In the genomic region with DNA sequence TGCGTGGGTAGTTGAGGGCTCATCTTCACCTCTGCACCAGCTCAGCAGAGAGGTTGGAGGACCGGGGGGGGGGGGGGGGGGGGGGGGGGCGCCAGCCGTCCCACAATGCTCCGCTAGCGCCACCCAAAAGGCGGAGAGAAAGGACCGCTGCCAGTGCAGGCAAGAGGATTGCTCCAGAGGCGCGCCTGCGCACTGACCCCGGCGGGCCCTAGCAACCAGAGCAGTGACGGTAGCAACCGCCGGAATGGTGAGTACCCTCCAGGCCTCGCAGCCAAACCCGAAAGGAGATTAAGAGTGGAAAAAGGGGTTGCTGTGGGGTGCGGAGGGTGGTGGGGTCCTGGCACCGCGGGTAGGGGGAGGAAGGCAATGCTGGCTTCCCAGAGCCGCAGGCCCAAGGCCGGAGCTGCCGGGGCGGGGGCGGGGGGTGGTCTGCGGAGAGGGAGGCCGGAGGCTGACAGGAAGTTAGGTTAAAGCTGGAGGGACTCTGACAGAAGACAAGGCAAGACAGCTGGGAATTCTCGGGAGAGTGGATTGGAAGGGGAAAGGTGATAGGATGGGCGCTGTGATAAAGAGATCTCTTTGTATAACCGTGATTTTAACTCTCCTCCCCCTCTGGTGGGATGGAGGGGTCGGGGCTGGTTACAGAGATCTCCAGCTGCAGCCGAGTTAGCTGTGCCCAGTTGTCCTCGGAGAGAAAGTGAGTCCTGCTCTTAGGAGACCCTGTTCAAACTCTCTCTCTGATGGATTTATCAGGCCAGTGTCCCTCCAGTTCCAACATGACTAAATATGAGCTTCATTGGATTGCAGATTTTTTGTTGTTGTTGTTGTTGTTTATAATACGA, we compare ENCODE assay signal across 7 mouse cellular contexts. TPM values are rescaled to one million over a fixed set of nuclear protein-coding genes. Genes with fewer than 3 reads are reported as not detected.
DNase-seq lines count a peak whose midpoint lies in the region; ATAC-seq lines count a peak whose summit lies in the region.

Gene Dnal1, plus strand, starts transcription at position 214 of the 842 bp plus-strand sequence.

- H3K9me3 ChIP-seq in embryonic facial prominence, embryonic 11.5 days (replicated peaks; ENCODE audit: control insufficient read depth, low read length), result no peaks in the 10 kb centered on the region
- H3K9me3 ChIP-seq in midbrain, embryonic 11.5 days (ENCODE audit: control insufficient read depth, low read length), result no peaks in the 10 kb centered on the region

- no peak within 1 kb of the TSS for H3K27ac ChIP-seq in embryonic facial prominence, embryonic 11.5 days (replicated peaks; ENCODE audit: low read depth, low read length)
- peak within 1 kb of the TSS; percentile 5; the same call in 1 of the 2 replicates for H3K27ac ChIP-seq in midbrain, embryonic 11.5 days (ENCODE audit: low read depth, low read length)

- DNase-seq in adrenal gland, postnatal 14 days, result peak; percentile 95
- peak; percentile 95 for DNase-seq in embryonic facial prominence, embryonic 11.5 days (ENCODE audit: low spot score)
- peak; percentile 99 for DNase-seq in heart, adult 11 months
- peak; percentile 85 for DNase-seq in kidney, adult 11 months
- peak; percentile 93 for DNase-seq in left cerebral cortex, postnatal 4 days
- peak; percentile 99 for DNase-seq in midbrain, embryonic 11.5 days (ENCODE audit: low spot score, missing footprints)
- peak; percentile 90 for DNase-seq in skeletal muscle tissue, adult 2 months (ENCODE audit: low read depth, low spot score)

- no peaks in the 10 kb centered on the region for H3K36me3 ChIP-seq in embryonic facial prominence, embryonic 11.5 days (replicated peaks; ENCODE audit: control insufficient read depth, insufficient read depth, low read depth, low read length)
- no peaks in the 10 kb centered on the region for H3K36me3 ChIP-seq in midbrain, embryonic 11.5 days (ENCODE audit: control insufficient read depth, insufficient read depth, low read length)

- ATAC-seq in embryonic facial prominence, embryonic 11.5 days (replicated peaks; ENCODE audit: insufficient number of reproducible peaks, low FRiP score, low TSS enrichment, low read depth), result peak; percentile 97
- peak; percentile 98 for ATAC-seq in midbrain, embryonic 11.5 days (ENCODE audit: low FRiP score)

- peak within 1 kb of the TSS; percentile 72 for H3K4me2 ChIP-seq in embryonic facial prominence, embryonic 11.5 days (ENCODE audit: low read depth, low read length)
- peak within 1 kb of the TSS; percentile 55 for H3K4me2 ChIP-seq in midbrain, embryonic 11.5 days

- 2% methylated on average over 33 of the region's 35 CpGs for WGBS in embryonic facial prominence, embryonic 11.5 days
- 3% methylated on average over 31 of the region's 35 CpGs for WGBS in midbrain, embryonic 11.5 days

- peak within 1 kb of the TSS; percentile 77 for H3K4me3 ChIP-seq in embryonic facial prominence, embryonic 11.5 days (ENCODE audit: low read depth, low read length)
- H3K4me3 ChIP-seq in midbrain, embryonic 11.5 days (ENCODE audit: low read depth, low read length), result peak within 1 kb of the TSS; percentile 82

- no peaks in the 10 kb centered on the region for H3K27me3 ChIP-seq in embryonic facial prominence, embryonic 11.5 days (ENCODE audit: control insufficient read depth, insufficient read depth, low read length)
- H3K27me3 ChIP-seq in midbrain, embryonic 11.5 days (ENCODE audit: control insufficient read depth, insufficient read depth, low read length), result no peaks in the 10 kb centered on the region

- H3K9ac ChIP-seq in embryonic facial prominence, embryonic 11.5 days (replicated peaks; ENCODE audit: low read length), result peak within 1 kb of the TSS; percentile 66
- H3K9ac ChIP-seq in midbrain, embryonic 11.5 days (ENCODE audit: low read length), result peak within 1 kb of the TSS; percentile 74

- intact Hi-C loops in left cerebral cortex, postnatal 4 days (cut with DNase I), result no loop called here

- no peaks in the 10 kb centered on the region for H3K4me1 ChIP-seq in embryonic facial prominence, embryonic 11.5 days (ENCODE audit: control insufficient read depth, insufficient read depth, low read length)
- peaks cover 3% of the 10 kb centered on the region for H3K4me1 ChIP-seq in midbrain, embryonic 11.5 days (ENCODE audit: control insufficient read depth, insufficient read depth, low read length)

RNA-seq across cellular contexts. Expression of gene Dnal1, which starts in this region (rescaled TPM):
- 17.3 and 17.7 TPM in 2 replicates for total RNA-seq in adrenal gland, postnatal 14 days (2021)
- polyA plus RNA-seq in embryonic facial prominence, embryonic 11.5 days (2014; fragmentation: Nextera tagmentation; extraction: Ambion mirVana), result 3.9 and 6.8 TPM in 2 replicates
- 10 to 100 TPM; 61.8 to 73.1 TPM for total RNA-seq in left cerebral cortex, postnatal 4 days (2021)
- polyA plus RNA-seq in midbrain, embryonic 11.5 days (2014; fragmentation: Nextera tagmentation; extraction: Ambion mirVana), result 4.9 and 5.4 TPM in 2 replicates
